Mouse (Mus musculus) embryonic fibroblast, embryonic 13.5 days (primary cell): ENCODE measurements at regions not wholly inside any gene's neighbourhood (a gene's known extent, or its start where the extent isn't known, plus 50 kb on each side); places are given as distances from the start of the nearest gene placed in this dataset.

Experiments
- CTCF ChIP-seq: IDR thresholded peaks from 2 replicates; pipeline ENCODE4 v1.5.1; 2011; ENCODE audit warnings: mild to moderate bottlenecking, control low read depth, low read length, moderate library complexity, borderline replicate concordance; ENCODE audit not compliant: insufficient read depth
- POLR2A ChIP-seq: IDR thresholded peaks from 2 replicates; pipeline ENCODE4 v1.6.1; 2011; ENCODE audit warnings: low read depth, mild to moderate bottlenecking, control low read depth, low read length, moderate library complexity

- no peak for TF ChIP-seq CTCF
- no peak for TF ChIP-seq POLR2A
Observed at GRCm38 (mm10) chr1:121996461-121996860, 428.7 kb upstream of the Ddx18 start.
